Mouse (Mus musculus) erythroblast, embryonic 14.5 days (primary cell): Measurements from ENCODE around the gene Ddx31.

Source experiments
- GATA1 ChIP-seq: IDR thresholded peaks from 2 replicates; pipeline ENCODE4 v1.6.1; 2012; ENCODE audit warnings: low read length, inconsistent platforms, mixed read lengths
- TAL1 ChIP-seq: IDR thresholded peaks from 3 replicates; pipeline ENCODE4 v1.6.1; 2012; ENCODE audit warnings: low read length, inconsistent platforms, mixed read lengths

GRCm38 (mm10) chr2:28916513-28916865 lies 76.3 kb downstream of the Ddx31 start, which contains the start of gene Barhl1:
- no peak for TF ChIP-seq TAL1
- no peak for TF ChIP-seq GATA1
